8 mouse cellular contexts compared by ENCODE assay signal in the genomic region with DNA sequence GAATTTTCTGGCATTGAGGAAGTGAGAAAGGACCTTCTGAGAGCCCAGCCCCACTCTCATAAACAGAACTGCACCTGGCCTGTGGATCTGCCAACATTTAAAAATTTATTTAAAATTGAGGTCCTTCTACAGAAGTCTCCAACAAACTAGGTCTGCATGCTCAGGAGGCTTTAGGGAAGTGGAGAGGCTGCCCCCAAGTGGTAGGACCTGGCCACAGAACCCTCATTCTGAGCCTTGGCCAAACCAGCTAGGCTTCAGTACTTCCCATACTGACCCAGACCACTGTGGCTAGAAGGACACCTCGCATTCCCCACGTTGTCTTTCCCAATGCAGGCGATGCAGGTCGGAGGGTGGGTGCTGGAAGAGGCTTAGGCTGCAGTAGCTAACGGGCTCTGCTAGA. TPM values are rescaled to one million over a fixed set of nuclear protein-coding genes. Genes with fewer than 3 reads are reported as not detected.
A peak's percentile ranks its signal among the peaks of the same experiment; 100 is the strongest.
DNase-seq lines count a peak whose midpoint lies in the region; ATAC-seq and TF ChIP-seq lines count a peak whose summit lies in the region.

No protein-coding gene starts in this region.

- no peak overlapping the region for H3K4me2 ChIP-seq in intestine, embryonic 16.5 days (ENCODE audit: low read depth, low read length)
- no peak overlapping the region for H3K4me2 ChIP-seq in limb, embryonic 13.5 days (replicated peaks)
- H3K4me2 ChIP-seq in forebrain, embryonic 16.5 days (ENCODE audit: low read length), result no peak overlapping the region

- H3K27me3 ChIP-seq in spleen, adult 2 months (ENCODE audit: control insufficient read depth, insufficient read depth, low read length), result no peaks in the 10 kb centered on the region
- H3K27me3 ChIP-seq in intestine, embryonic 16.5 days (replicated peaks; ENCODE audit: control insufficient read depth, insufficient read depth, low read length), result no peaks in the 10 kb centered on the region
- H3K27me3 ChIP-seq in limb, embryonic 13.5 days, result no peaks in the 10 kb centered on the region; the same call in 1 of the 2 replicates
- H3K27me3 ChIP-seq in forebrain, embryonic 16.5 days (replicated peaks; ENCODE audit: control insufficient read depth, insufficient read depth, low read length), result no peaks in the 10 kb centered on the region

- no peak overlapping the region for H3K27ac ChIP-seq in spleen, adult 2 months (ENCODE audit: insufficient read depth, low read length)
- H3K27ac ChIP-seq in intestine, embryonic 16.5 days (ENCODE audit: low read length), result no peak overlapping the region
- H3K27ac ChIP-seq in limb, embryonic 13.5 days, result no peak overlapping the region
- no peak overlapping the region for H3K27ac ChIP-seq in forebrain, embryonic 16.5 days (ENCODE audit: low read length)

- H3K4me1 ChIP-seq in spleen, adult 2 months (ENCODE audit: control insufficient read depth, insufficient read depth, insufficient read length), result no peaks in the 10 kb centered on the region
- H3K4me1 ChIP-seq in intestine, embryonic 16.5 days (ENCODE audit: control insufficient read depth, insufficient read depth, low read length), result peaks cover 14% of the 10 kb centered on the region
- H3K4me1 ChIP-seq in limb, embryonic 13.5 days, result 0 out of 2 replicates have a peak, but pooled peaks cover 5% of the 10 kb centered on the region
- no peaks in the 10 kb centered on the region for H3K4me1 ChIP-seq in forebrain, embryonic 16.5 days (replicated peaks; ENCODE audit: control insufficient read depth, insufficient read depth, low read length)

- TF ChIP-seq CTCF in spleen, adult 2 months (IDR thresholded peaks at IDR 0.05; ENCODE audit: extremely low read depth, insufficient read depth, insufficient read length, insufficient replicate concordance), result peak; percentile 57; the same call in 1 of the 2 replicates

- H3K4me3 ChIP-seq in spleen, adult 2 months (ENCODE audit: extremely low read depth, insufficient read depth, insufficient read length), result no peak overlapping the region
- no peak overlapping the region for H3K4me3 ChIP-seq in intestine, embryonic 16.5 days (ENCODE audit: low read length)
- H3K4me3 ChIP-seq in limb, embryonic 13.5 days, result no peak overlapping the region
- no peak overlapping the region for H3K4me3 ChIP-seq in forebrain, embryonic 16.5 days (replicated peaks; ENCODE audit: low read length)

- peak; percentile 48; the same call in 1 of the 2 replicates for ATAC-seq in intestine, embryonic 16.5 days
- ATAC-seq in limb, embryonic 13.5 days (ENCODE audit: low FRiP score, low read depth), result peak; percentile 70
- ATAC-seq in forebrain, embryonic 16.5 days, result no peak

- no peak for TF ChIP-seq POLR2A in spleen, adult 2 months (IDR thresholded peaks at IDR 0.05; ENCODE audit: low read depth, low read length)

- H3K9ac ChIP-seq in intestine, embryonic 16.5 days (ENCODE audit: low read depth, low read length), result no peak overlapping the region
- H3K9ac ChIP-seq in limb, embryonic 13.5 days, result no peak overlapping the region
- H3K9ac ChIP-seq in forebrain, embryonic 16.5 days (replicated peaks; ENCODE audit: low read depth, low read length), result no peak overlapping the region

- peak in 1 of 2 experiments; percentile 49 for DNase-seq in spleen, adult 2 months (ENCODE audit: low read depth in 1 of 2, low spot score in 2 of 2)
- DNase-seq in spleen, adult 12 weeks (ENCODE audit: low spot score), result no peak
- DNase-seq in adrenal gland, postnatal 36 days, result peak; percentile 66 to 72
- peak; percentile 46 for DNase-seq in fibroblast of lung, adult 2 months (ENCODE audit: low read depth)
- peak; percentile 76 to 77 for DNase-seq in right cerebral cortex, adult 2 months (ENCODE audit: low spot score in 2 of 2)

- no peaks in the 10 kb centered on the region for H3K36me3 ChIP-seq in spleen, adult 2 months (ENCODE audit: control insufficient read depth, insufficient read depth, low read length)
- H3K36me3 ChIP-seq in intestine, embryonic 16.5 days (ENCODE audit: control insufficient read depth, insufficient read depth, low read length), result no peaks in the 10 kb centered on the region
- H3K36me3 ChIP-seq in limb, embryonic 13.5 days, result no peaks in the 10 kb centered on the region
- H3K36me3 ChIP-seq in forebrain, embryonic 16.5 days (ENCODE audit: control insufficient read depth, insufficient read depth), result no peaks in the 10 kb centered on the region

- 28% methylated on average over 5 of the region's 5 CpGs for WGBS in spleen, adult 2 months
- WGBS in intestine, embryonic 16.5 days, result 33% methylated on average over 5 of the region's 5 CpGs
- WGBS in limb, embryonic 13.5 days, result 25% methylated on average over 5 of the region's 5 CpGs
- 34% methylated on average over 5 of the region's 5 CpGs for WGBS in forebrain, embryonic 16.5 days

- no peaks in the 10 kb centered on the region for H3K9me3 ChIP-seq in intestine, embryonic 16.5 days (ENCODE audit: control insufficient read depth, low read length)
- no peaks in the 10 kb centered on the region for H3K9me3 ChIP-seq in limb, embryonic 13.5 days
- H3K9me3 ChIP-seq in forebrain, embryonic 16.5 days (ENCODE audit: control insufficient read depth, low read length), result no peaks in the 10 kb centered on the region

RNA-seq across cellular contexts. Expression of gene Myl7, which starts 14.1 kb away (rescaled TPM):
- 0.54 TPM in 1 of 2 replicates, not detected in the other for polyA plus RNA-seq in spleen, adult 2 months (2012; rRNA removed)
- not detected for total RNA-seq in adrenal gland, postnatal 36 days (2021)
- polyA plus RNA-seq in intestine, embryonic 16.5 days (2015; fragmentation: Nextera tagmentation; extraction: Ambion mirVana), result 75.3 and 88.3 TPM in 2 replicates
- 0.80 TPM in 1 of 2 replicates, not detected in the other for polyA plus RNA-seq in limb, embryonic 13.5 days (2015; fragmentation: Nextera tagmentation; extraction: Ambion mirVana)
- polyA plus RNA-seq in forebrain, embryonic 16.5 days (2015; fragmentation: Nextera tagmentation; extraction: Ambion mirVana), result not detected in 2 replicates

RNA-seq across cellular contexts. Expression of gene Pold2, which starts 34.5 kb away (rescaled TPM):
- 78.1 and 210 TPM in 2 replicates for polyA plus RNA-seq in spleen, adult 2 months (2012; rRNA removed)
- 10 to 100 TPM; 44.3 to 50.2 TPM for total RNA-seq in adrenal gland, postnatal 36 days (2021)
- 119 and 141 TPM in 2 replicates for polyA plus RNA-seq in intestine, embryonic 16.5 days (2015; fragmentation: Nextera tagmentation; extraction: Ambion mirVana)
- 125 and 137 TPM in 2 replicates for polyA plus RNA-seq in limb, embryonic 13.5 days (2015; fragmentation: Nextera tagmentation; extraction: Ambion mirVana)
- polyA plus RNA-seq in forebrain, embryonic 16.5 days (2015; fragmentation: Nextera tagmentation; extraction: Ambion mirVana), result 72.1 and 75.8 TPM in 2 replicates

RNA-seq across cellular contexts. Expression of gene Gck, which starts 37.2 kb away (rescaled TPM):
- polyA plus RNA-seq in spleen, adult 2 months (2012; rRNA removed), result 0.27 and 0.41 TPM in 2 replicates
- 1 to 10 TPM; 2.1 to 2.4 TPM for total RNA-seq in adrenal gland, postnatal 36 days (2021)
- polyA plus RNA-seq in intestine, embryonic 16.5 days (2015; fragmentation: Nextera tagmentation; extraction: Ambion mirVana), result 2.4 and 2.9 TPM in 2 replicates
- polyA plus RNA-seq in limb, embryonic 13.5 days (2015; fragmentation: Nextera tagmentation; extraction: Ambion mirVana), result 1.5 and 2.8 TPM in 2 replicates
- 5.5 and 8.2 TPM in 2 replicates for polyA plus RNA-seq in forebrain, embryonic 16.5 days (2015; fragmentation: Nextera tagmentation; extraction: Ambion mirVana)

RNA-seq across cellular contexts. Expression of gene Ykt6, which starts 42.9 kb away (rescaled TPM):
- 31.0 and 34.3 TPM in 2 replicates for polyA plus RNA-seq in spleen, adult 2 months (2012; rRNA removed)
- 10 to 100 TPM; 70.0 to 86.4 TPM for total RNA-seq in adrenal gland, postnatal 36 days (2021)
- polyA plus RNA-seq in intestine, embryonic 16.5 days (2015; fragmentation: Nextera tagmentation; extraction: Ambion mirVana), result 57.7 and 58.6 TPM in 2 replicates
- polyA plus RNA-seq in limb, embryonic 13.5 days (2015; fragmentation: Nextera tagmentation; extraction: Ambion mirVana), result 64.4 and 66.6 TPM in 2 replicates
- polyA plus RNA-seq in forebrain, embryonic 16.5 days (2015; fragmentation: Nextera tagmentation; extraction: Ambion mirVana), result 93.4 and 111 TPM in 2 replicates

RNA-seq across cellular contexts. Expression of gene Aebp1, which starts 50.9 kb away (rescaled TPM):
- polyA plus RNA-seq in spleen, adult 2 months (2012; rRNA removed), result 15.7 and 19.8 TPM in 2 replicates
- 100 to 1,000 TPM; 372 to 401 TPM for total RNA-seq in adrenal gland, postnatal 36 days (2021)
- 38.4 and 39.7 TPM in 2 replicates for polyA plus RNA-seq in intestine, embryonic 16.5 days (2015; fragmentation: Nextera tagmentation; extraction: Ambion mirVana)
- 36.8 and 38.1 TPM in 2 replicates for polyA plus RNA-seq in limb, embryonic 13.5 days (2015; fragmentation: Nextera tagmentation; extraction: Ambion mirVana)
- polyA plus RNA-seq in forebrain, embryonic 16.5 days (2015; fragmentation: Nextera tagmentation; extraction: Ambion mirVana), result 12.6 and 18.5 TPM in 2 replicates

Comparison
In these comparisons a context has a peak if more than half of its experiments do, and no peak if none do; other contexts are left out.
1. RNA of gene Myl7, which starts 14.1 kb away (polyA plus RNA-seq): 75.3 to 88.3 TPM in intestine, embryonic 16.5 days; 0.80 TPM in limb, embryonic 13.5 days, 0.54 TPM in spleen, adult 2 months and not detected in forebrain, embryonic 16.5 days; every median in the first group is over 10 times any median in the second.